In the genomic region with DNA sequence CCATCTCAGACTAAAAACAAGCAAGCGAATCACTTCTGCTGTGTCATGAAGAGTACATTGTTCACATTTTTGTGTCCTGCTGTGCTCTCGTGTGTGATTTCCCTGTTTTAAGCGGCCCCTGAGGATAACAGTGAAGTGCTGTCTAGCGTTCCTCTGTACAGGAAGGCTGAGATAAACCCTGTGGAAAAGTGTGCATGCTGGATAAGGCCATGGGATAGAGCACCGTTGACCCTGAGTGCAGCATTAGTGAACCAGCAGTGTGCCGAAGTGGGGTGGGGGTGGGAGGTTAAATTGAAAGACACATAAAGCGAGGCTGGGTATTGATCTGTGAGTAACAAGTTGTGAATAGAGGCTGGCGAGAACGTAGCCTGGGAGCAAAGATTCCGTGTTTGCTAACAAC, we compare ENCODE assay signal across 13 mouse cellular contexts.
DNase-seq lines count a peak whose midpoint lies in the region; ATAC-seq and TF ChIP-seq lines count a peak whose summit lies in the region.
"Had no signal": no experiment of that assay in that cellular context is flagged by ENCODE, and none has a peak within 500 bp of the region (broad histone marks: within the 10 kb centered on the region; RNA-seq: fewer than 3 reads in every experiment).

No protein-coding gene starts in this region.

- no peak overlapping the region for H3K4me3 ChIP-seq in hindbrain, embryonic 11.5 days (ENCODE audit: low read depth, low read length)
- H3K4me3 ChIP-seq in hindbrain, postnatal 0 days (ENCODE audit: low read length): no peak overlapping the region
- H3K4me3 ChIP-seq in embryonic facial prominence, embryonic 12.5 days: no peak overlapping the region
- H3K4me3 ChIP-seq: gastrocnemius, adult 2 months; liver, embryonic 12.5 days; megakaryocyte, embryonic 14.5 days had no signal

- H3K27ac ChIP-seq in hindbrain, embryonic 11.5 days (ENCODE audit: low read depth, low read length): no peak overlapping the region
- H3K27ac ChIP-seq in hindbrain, postnatal 0 days: no peak overlapping the region
- H3K27ac ChIP-seq in embryonic facial prominence, embryonic 12.5 days: no peak overlapping the region
- H3K27ac ChIP-seq: liver, embryonic 12.5 days had no signal

- no peaks in the 10 kb centered on the region for H3K4me1 ChIP-seq in hindbrain, embryonic 11.5 days (replicated peaks; ENCODE audit: control insufficient read depth, insufficient read depth, low read length)
- no peaks in the 10 kb centered on the region for H3K4me1 ChIP-seq in hindbrain, postnatal 0 days (ENCODE audit: insufficient read depth, low read length)
- H3K4me1 ChIP-seq in embryonic facial prominence, embryonic 12.5 days: peaks cover 14% of the 10 kb centered on the region; the same call in 1 of the 2 replicates
- H3K4me1 ChIP-seq: liver, embryonic 12.5 days had no signal

- H3K36me3 ChIP-seq in hindbrain, embryonic 11.5 days (ENCODE audit: control insufficient read depth, insufficient read depth, low read length): no peaks in the 10 kb centered on the region
- H3K36me3 ChIP-seq in hindbrain, postnatal 0 days (ENCODE audit: insufficient read depth, low read length): no peaks in the 10 kb centered on the region
- no peaks in the 10 kb centered on the region for H3K36me3 ChIP-seq in embryonic facial prominence, embryonic 12.5 days
- H3K36me3 ChIP-seq: liver, embryonic 12.5 days had no signal

- no peak overlapping the region for H3K9ac ChIP-seq in hindbrain, embryonic 11.5 days (ENCODE audit: low read depth, low read length)
- no peak overlapping the region for H3K9ac ChIP-seq in hindbrain, postnatal 0 days (replicated peaks; ENCODE audit: low read length)
- H3K9ac ChIP-seq in embryonic facial prominence, embryonic 12.5 days: no peak overlapping the region
- H3K9ac ChIP-seq: liver, embryonic 12.5 days had no signal

- no peaks in the 10 kb centered on the region for H3K9me3 ChIP-seq in hindbrain, embryonic 11.5 days (ENCODE audit: control insufficient read depth, low read length)
- no peaks in the 10 kb centered on the region for H3K9me3 ChIP-seq in hindbrain, postnatal 0 days (ENCODE audit: low read length)
- no peaks in the 10 kb centered on the region for H3K9me3 ChIP-seq in embryonic facial prominence, embryonic 12.5 days
- H3K9me3 ChIP-seq: liver, embryonic 12.5 days; megakaryocyte, embryonic 14.5 days had no signal

- no peak overlapping the region for H3K4me2 ChIP-seq in hindbrain, embryonic 11.5 days (replicated peaks; ENCODE audit: low read depth, low read length)
- no peak overlapping the region for H3K4me2 ChIP-seq in hindbrain, postnatal 0 days (ENCODE audit: low read depth, low read length)
- no peak overlapping the region for H3K4me2 ChIP-seq in embryonic facial prominence, embryonic 12.5 days (replicated peaks)
- H3K4me2 ChIP-seq: liver, embryonic 12.5 days had no signal

- intact Hi-C loops in left cerebral cortex, postnatal 14 days (cut with DNase I): no loop called here

- 27% methylated on average over 10 of the region's 10 CpGs for WGBS in hindbrain, embryonic 11.5 days
- WGBS in hindbrain, postnatal 0 days: 15% methylated on average over 10 of the region's 10 CpGs
- 46% methylated on average over 10 of the region's 10 CpGs for WGBS in embryonic facial prominence, embryonic 12.5 days

- no peak for TF ChIP-seq CTCF in hindbrain, postnatal 0 days (IDR thresholded peaks at IDR 0.05; ENCODE audit: low read depth)

- ATAC-seq in hindbrain, embryonic 11.5 days (ENCODE audit: low FRiP score): peak; percentile 57
- no peak for ATAC-seq in hindbrain, postnatal 0 days
- ATAC-seq in embryonic facial prominence, embryonic 12.5 days (ENCODE audit: insufficient number of reproducible peaks, insufficient read depth, low FRiP score, low TSS enrichment): 0 out of 2 replicates have a peak, but pooled peaks have one; percentile 24
- ATAC-seq: intestine, embryonic 16.5 days; liver, embryonic 12.5 days had no signal

- DNase-seq in hindbrain, embryonic 11.5 days (ENCODE audit: low spot score): peak; percentile 19
- DNase-seq in hindbrain, postnatal 0 days (ENCODE audit: low spot score): no peak
- DNase-seq in ZHBTc4 (ENCODE audit: low read depth, low spot score): peak; percentile 40
- peak; percentile 53 for DNase-seq in mesoderm, embryonic 11.5 days (ENCODE audit: low read depth, low spot score)
- no peak for DNase-seq in left cerebral cortex, postnatal 14 days (ENCODE audit: low spot score in 2 of 2)
- no peak for DNase-seq in layer of hippocampus, adult 8-10 months (ENCODE audit: low spot score in 2 of 2)
- no peak for DNase-seq in cerebellum, adult 9-10 months
- DNase-seq: gastrocnemius, adult 2 months; layer of hippocampus, postnatal 36 days had no signal

- no peaks in the 10 kb centered on the region for H3K27me3 ChIP-seq in hindbrain, embryonic 11.5 days (ENCODE audit: control insufficient read depth, insufficient read depth, low read length)
- H3K27me3 ChIP-seq in hindbrain, postnatal 0 days (ENCODE audit: insufficient read depth, low read length): no peaks in the 10 kb centered on the region
- no peaks in the 10 kb centered on the region for H3K27me3 ChIP-seq in embryonic facial prominence, embryonic 12.5 days
- H3K27me3 ChIP-seq: liver, embryonic 12.5 days had no signal

Comparison
In these comparisons a context has a peak if more than half of its experiments do, and no peak if none do; other contexts are left out.
1. DNase-seq: peak in hindbrain, embryonic 11.5 days (single experiment), ZHBTc4 (single experiment) and mesoderm, embryonic 11.5 days (single experiment); none in hindbrain, postnatal 0 days (single experiment), left cerebral cortex, postnatal 14 days (0 of 2), layer of hippocampus, adult 8-10 months (0 of 2) and cerebellum, adult 9-10 months (single experiment).